Mouse (Mus musculus): Measurements from ENCODE around the gene Clec4b2.

DNA sequence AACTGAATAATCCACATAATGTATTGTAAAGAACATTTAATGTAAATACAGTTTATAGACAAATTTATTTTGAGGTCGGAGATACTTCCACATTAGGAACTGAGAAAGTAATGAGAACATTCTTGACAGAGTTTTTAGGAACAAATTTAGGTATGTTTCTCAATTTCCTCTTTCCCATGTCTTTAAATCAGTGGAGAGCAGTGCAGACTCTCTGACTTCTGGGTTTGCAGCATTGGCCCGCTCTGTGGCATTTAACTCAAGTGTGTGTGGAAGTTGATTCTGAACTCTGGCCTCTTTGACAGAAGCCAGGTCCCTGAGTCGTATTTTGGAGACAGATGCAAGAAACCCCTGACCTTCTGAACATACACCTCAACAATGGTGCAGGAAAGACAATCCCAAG, 57.0 kb downstream of the Clec4b2 start, which contains the start of gene Clec4n:
- TF ChIP-seq CTCF (IDR thresholded peaks at IDR 0.05; ENCODE audit: borderline replicate concordance, insufficient read depth, low read depth, low read length) (no peak), POLR2A (IDR thresholded peaks at IDR 0.05; ENCODE audit: borderline replicate concordance, insufficient read depth, low read length) (no peak)

All from cerebellum, adult 2 months (tissue).